Mouse (Mus musculus) G1E (cell line): ENCODE results near the gene Sapcd1.

Source experiments
- CTCF ChIP-seq: IDR thresholded peaks from 2 replicates; pipeline ENCODE4 v1.5.1; 2012; ENCODE audit warnings: low read depth, low read length, inconsistent platforms, mixed read lengths
- TAL1 ChIP-seq: conservative IDR thresholded peaks from 2 replicates; pipeline ENCODE4 v1.6.1; 2012; ENCODE audit warnings: low read depth, low read length, inconsistent platforms, mixed read lengths

GRCm38 (mm10) chr17:34980655-34981054 lies 47.2 kb downstream of the Sapcd1 start:
- TF ChIP-seq CTCF (peak; percentile 24; the same call in 1 of the 2 replicates), TAL1 (no peak)
